Mouse (Mus musculus) embryonic fibroblast, embryonic 13.5 days (primary cell): ENCODE data around the gene Nhlrc2.

Experiments used
- CTCF ChIP-seq: IDR thresholded peaks from 2 replicates; pipeline ENCODE4 v1.5.1; 2011; ENCODE audit warnings: mild to moderate bottlenecking, control low read depth, low read length, moderate library complexity, borderline replicate concordance; ENCODE audit not compliant: insufficient read depth
- POLR2A ChIP-seq: IDR thresholded peaks from 2 replicates; pipeline ENCODE4 v1.6.1; 2011; ENCODE audit warnings: low read depth, mild to moderate bottlenecking, control low read depth, low read length, moderate library complexity

GRCm38 (mm10) chr19:56631451-56631901 is 83.4 kb downstream of the Nhlrc2 start:
- TF ChIP-seq POLR2A (no peak), CTCF (no peak)
